Mouse (Mus musculus) thymus, postnatal 4 days (tissue): ENCODE measurements around the gene Lpgat1.
A peak's percentile ranks its signal among the peaks of the same experiment; 100 is the strongest.

Experiments used
- DNase-seq: peaks from one replicate; pipeline ENCODE4 v3.0.0; 2021

Gene Lpgat1

DNA sequence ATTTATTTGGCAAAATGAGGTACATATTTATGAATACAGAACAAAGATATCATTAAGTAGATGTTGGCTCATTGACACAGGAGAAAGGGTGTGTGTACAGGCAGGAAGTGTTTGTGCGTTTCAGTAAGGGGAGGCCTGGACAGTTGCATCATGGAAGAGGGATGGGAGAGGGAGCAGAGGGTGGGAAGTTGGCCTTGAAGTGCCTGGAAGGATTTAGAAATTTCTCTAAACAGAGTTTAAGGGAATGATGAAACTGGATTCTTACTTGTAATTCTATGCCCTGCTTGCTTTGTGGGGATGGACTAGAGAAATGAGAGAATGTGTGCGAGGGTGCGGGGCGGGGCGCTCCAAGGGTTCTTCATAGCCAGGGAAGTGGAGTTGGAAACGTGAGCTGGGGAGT is 20.2 kb downstream of the Lpgat1 start:
- DNase-seq, result no peak

DNA sequence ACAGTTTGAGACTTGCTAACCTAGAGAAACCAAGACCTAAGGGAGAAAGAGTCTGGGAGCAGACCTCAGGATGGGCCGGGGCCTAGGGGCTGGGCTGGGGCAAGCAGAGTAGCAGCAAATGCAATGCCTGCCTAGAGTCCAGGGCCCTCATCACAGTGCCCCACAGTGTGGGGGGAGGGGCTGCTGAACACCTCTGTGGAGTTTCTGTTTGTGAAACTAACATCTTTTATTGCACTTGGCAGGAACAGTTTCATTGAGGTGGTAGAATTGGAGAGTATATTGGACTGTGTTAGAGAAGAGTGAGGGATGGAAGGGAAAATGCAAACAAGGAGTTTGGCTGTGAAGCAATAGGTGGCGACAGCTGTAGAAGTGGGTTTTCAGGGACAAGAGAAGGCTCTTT is 21.1 kb downstream of the Lpgat1 start:
- no peak for DNase-seq

DNA sequence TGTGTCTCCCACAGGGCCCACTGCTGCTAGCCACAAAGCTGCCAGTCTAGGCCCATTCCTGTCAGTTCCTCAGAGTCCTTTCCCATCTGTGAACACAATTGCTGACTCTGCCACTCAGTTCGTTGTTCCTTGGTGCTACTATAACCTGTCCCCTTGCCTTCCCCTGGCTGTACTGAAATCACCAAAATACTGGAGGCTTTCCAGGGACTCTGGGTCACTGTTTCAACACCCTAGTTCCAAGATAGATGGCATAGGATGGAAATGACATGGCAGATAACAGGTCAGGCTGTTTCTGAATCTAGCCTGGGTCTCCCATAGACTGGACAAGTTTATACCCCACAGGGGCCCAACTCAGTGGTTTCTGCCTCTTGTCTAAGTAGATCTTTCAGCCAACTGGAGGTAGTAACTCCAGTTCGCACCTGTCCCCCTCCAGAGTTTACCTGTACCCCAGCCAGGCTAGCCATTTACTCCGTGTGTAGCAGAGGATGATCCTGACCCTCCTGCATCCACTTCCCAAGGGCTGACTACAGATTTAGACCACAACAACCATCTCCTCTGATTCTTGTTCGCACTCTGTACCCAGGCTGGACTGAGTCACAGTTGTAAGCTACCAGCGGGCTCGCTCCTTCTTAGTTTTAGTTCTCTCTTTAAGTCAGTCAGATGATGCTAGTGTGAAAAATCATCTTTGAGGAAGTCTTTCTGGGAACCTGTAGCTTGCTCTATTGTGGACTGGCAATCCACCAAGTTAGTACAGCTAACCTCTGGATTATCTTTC is 23.1 kb downstream of the Lpgat1 start:
- no peak for DNase-seq

DNA sequence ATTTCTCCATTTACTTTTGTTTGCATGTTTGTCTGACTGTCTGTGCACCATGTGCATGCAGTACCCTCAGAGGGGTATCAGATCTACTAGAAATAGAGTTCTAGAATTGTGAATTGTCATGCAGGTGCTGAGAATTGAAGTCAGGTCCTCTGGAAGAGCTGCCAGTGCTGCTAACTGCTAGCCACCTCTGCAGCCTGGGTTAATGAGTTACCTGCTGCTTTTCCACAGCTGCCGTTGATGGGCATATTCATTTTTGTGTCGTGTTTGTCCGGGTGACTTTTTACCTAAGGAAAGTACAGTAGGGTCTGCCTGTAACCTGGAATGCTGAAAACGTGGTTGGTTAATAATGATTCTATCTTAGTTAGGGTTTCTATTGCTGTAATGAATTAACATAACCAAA is 24.0 kb downstream of the Lpgat1 start:
- DNase-seq, result no peak

DNA sequence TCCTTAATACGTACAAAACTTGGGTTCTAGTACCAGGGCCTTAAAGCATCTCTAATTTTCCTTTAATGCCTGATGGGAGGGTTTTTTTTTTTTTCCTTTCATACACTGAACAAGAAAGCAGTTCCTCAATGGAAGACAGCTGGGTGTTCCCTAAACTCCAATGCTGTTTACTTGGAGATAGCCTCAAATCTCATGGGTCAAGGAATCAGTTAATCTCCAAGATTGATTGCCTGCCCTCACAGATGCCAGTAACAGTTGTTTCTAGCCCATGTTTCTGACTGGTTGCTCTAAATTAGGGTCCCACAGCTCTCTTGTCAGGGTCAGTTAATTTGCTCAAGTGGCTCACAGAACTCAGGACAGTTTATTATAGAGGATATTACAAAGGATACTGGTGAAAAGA is 30.8 kb downstream of the Lpgat1 start:
- no peak for DNase-seq

DNA sequence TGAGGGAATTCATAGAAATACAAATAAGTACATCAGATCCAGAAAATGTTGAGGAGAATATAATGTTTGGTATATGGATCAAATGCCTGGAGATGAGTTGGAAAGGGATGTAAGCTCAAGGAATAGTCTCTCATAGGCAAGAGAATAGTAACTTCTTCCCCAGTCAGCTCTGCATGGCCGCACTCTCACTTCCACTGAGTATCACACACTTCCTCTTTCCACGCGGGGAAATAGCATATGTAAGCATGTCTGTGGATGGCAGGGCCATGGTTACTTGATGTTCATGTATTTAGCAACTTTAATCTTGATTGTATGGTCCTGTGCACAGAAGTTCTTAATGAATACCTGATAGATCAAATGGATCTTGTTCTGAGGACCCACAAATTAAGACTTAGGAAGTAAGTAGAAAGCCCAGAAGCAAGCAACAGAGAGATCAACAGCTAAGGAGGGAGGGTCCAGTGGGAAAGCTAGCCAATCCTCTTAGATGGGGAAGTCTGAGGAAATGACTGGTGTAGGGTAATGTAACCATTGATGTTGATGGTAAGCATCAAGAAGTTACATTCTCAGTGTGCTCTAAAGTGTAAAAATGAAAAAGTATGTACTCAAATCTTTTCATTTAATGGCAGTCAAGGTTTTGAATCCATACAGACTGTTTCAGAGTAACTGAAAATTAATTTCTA is 39.0 kb downstream of the Lpgat1 start:
- no peak for DNase-seq

DNA sequence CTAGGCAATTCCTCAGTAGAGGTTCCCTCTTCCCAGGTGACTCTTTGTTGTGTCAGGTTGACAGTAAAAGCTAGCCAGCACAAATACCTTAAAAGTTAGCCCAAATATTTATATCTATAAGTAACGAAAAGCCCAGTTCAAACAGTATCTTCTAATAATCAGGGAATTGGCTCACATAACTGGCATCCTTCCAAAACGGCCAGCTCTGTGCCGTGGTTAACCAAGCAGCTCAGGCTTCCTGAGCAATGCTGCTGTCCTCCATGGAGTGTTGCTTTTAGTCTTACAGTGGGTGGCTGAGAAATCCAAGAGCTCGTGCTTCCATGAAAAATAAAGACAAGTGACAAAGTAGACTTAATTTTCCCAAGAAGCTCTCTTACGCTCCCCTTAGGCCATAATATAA is 56.5 kb downstream of the Lpgat1 start:
- no peak for DNase-seq

DNA sequence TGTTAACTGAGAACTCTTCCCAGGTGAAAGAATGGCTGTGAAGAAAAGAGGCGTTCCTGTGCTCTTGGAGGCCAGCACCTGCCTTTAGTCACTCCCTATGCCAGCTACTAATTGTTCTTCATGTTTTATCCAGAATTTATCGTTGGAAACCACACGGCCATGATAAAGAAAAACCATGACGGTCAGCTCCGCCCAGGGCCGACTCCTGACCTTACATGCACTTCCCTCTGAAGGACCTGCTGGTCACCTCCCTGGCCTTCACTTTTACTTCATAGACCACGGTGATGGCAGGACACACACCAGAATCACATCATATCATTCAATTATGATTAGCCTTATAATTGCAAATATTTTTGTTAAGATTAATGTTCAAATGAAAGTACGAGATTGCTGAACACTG is 57.5 kb downstream of the Lpgat1 start:
- no peak for DNase-seq

DNA sequence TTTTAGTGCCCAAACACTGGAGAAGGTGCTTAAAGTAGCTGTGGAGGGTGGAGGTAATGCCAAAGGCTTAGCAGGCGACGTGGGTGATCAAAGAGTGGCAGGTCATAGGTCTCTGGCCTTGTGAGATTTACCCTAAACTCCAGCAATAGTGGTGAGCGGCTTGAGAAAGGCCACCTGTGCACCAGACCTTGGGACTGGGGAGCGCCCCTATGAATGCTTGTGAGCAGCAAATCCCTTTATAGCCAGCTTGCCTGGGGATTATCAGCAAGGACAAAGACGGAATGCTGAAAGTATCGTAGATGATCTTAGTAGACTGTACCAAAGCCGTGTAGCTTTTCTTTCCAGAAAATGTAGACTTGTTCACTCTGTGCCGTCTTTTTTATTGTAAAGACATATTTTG is 59.9 kb downstream of the Lpgat1 start:
- DNase-seq, result no peak

DNA sequence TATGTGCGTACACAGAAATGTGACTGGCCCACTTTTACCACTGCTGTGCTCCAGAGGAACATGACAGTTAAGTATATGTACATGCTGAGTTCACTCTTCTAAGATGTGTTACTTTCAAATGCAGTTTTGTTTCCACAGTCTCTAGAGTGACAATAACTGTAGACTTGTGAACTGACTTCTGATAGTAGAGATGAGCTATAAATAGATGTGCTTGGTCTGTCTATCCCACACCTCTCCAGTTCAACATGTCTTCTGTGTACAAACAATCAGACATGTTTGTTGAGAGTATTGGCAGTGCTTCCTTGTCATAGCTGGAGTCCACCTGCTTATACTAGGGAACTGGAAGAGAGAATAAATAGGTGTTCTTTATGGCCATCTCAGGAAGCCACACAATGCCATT is 62.8 kb downstream of the Lpgat1 start:
- no peak for DNase-seq

DNA sequence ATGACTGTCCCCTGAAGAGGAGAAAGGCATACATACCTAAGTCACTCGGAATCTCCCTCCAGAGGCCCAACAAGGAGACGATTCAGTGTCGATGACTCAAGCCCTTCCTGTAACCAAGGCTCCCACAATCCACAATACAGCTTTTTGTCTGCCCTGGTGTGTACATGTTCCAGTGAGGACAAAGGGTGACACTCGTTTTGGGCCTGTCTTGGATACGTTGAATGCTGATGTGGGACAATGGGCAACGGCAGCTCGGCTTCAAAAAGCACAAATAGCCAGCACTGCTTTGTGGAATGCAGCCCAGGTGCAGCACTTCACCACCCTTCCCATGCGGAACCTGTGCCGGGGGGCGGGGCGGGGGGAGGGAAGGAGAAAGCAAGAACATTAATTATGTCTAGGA is 67.5 kb downstream of the Lpgat1 start:
- DNase-seq, result no peak

DNA sequence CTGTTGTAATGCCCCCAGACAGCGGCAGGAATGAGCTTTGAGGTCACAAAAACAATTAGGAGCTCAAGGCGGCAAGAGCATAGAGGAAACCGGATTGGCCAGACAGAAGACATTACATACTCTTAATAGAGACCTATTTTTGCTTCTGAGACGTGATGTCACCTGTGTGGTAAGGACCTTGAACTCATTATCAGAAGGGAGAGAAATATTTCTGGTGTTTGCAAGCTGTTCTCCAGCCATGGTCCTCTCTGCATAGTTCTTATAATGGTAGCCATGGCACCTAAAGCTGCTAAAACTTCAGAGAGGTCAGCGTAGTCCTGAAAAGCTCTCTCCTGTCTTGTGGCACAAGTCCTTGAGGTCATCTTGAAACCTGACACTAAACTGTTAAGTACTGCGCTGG is 68.6 kb downstream of the Lpgat1 start:
- no peak for DNase-seq

DNA sequence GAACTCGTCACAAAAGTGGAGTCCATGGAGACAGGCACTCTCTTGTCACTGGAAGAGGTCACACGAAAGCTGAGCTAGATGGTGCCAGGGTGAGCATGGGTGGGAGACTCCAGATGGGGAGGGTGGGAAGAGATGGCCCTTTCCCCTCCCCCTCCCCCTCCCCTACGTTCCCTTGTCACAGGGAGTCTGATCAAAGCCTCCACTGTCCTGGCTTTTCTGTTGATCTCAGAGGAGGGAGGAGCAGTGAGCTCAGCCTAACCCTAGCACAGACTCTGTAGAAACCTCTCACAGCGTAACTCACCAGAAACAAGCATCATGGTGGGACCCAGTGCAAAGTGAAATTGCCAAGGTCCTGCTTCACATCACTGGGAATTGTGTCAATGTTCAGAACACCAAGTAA is 69.7 kb downstream of the Lpgat1 start:
- no peak for DNase-seq

DNA sequence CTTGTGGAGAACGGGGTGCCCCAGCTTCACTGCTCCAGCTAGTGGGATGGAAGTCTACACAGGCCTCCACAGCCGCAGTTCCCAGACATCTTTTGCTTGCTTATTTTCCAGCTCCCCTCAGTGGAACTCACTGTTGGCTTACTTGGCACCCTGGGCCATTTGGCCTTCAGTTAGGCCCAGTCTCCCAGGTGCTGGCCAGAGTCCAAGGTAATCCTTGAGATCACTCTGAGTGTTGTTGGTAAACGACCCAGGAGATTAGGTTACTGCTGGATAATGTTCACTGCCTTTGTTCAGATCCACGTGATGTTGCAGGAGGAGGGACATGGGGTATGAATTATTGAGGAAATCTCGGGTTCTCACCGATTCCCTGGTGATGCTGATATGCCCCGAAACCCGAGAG is 75.4 kb downstream of the Lpgat1 start:
- DNase-seq, result no peak

DNA sequence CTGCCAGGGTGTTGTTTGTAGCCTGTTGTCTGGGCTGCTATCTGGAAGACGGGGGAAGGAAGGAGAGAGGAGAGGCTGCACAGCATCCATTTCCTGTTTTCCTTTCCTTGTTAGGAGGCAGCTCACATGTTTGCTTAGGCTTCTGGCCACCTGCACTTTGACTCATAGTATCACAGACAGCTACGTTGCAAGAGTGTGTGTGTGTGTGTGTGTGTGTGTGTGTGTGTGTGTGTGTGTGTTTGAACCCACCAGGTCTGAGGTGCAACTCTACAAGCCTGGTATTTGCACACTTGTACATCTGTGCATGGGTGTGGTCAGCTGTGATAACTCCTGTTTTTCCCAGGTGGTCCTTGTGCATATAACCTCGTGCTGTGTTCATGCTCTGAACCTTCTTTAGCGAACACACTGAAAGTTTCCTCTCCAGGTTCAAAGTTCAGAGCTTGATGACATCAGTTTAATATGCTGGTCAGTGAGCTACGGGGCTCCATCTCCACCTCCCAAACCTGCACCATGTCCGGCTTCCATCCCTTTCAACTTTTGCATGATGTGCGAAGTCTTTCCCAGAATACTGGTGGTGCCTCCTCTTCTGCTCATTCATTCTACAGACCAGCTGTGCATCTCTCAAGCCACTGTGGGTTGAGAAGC is 76.4 kb downstream of the Lpgat1 start:
- DNase-seq, result no peak

DNA sequence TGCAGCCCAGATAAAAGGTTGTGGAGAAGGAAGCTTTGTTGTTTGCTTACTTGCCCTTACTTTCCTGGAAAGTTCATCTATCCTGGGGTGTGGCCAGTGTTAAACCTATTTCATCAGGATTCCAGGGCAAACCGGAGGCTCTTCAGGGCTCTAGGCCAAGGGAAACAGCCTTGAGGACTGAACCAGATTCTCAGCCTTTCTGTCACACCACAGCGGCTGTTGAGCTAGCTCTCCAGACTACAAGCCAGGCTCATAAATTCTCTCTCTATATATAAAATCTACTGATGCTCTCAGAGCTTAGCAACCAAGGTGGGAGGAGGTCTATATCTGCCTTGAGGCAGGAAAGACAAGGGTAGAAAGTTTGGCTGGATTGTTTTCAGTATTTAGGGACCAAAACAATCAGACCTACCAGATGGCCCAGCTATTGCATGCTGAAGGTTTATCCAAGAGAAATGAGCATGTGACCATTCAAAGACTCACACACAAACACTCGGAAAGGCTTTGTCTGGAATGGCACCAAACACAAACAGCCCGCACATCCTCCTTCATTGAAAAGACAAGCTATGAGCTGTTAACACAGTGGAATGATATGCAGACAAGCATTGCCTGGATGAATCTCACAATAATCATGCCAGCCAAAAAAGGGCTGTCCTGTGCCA is 78.7 kb downstream of the Lpgat1 start:
- no peak for DNase-seq

DNA sequence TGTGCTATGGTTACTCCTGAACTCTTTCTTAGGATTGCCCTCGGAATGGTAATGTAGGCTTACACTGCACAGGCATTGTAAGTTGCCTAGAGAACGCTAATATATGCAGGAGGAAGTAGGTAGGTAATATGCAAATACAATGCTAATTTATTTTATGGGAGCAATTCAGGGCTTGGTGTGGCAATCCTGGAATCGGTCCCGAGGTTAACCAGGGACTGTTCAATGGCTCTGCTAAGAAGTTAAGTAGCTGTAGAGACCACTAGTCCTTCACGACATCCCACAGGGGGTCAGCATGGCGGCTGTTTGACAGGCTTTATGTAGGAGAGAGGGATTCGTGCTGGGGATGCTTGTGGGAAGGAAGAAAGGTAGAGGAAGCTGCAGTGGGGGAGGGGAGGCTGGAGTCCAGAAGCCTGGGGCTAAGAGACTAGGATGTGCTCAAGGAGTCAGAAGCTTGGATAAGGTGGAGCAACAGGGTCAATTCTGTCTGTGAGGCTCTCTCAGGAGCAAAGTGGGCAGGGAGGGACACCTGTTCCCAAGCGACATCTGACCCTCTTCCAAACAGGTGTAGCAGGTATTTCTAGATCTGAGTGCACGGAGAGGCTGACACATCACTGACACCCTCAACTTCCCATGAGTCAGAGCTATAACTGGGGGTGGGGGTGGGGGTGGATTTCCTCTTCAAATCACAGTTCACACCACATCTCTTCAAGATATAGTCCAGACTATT is 84.6 kb downstream of the Lpgat1 start:
- DNase-seq, result no peak

DNA sequence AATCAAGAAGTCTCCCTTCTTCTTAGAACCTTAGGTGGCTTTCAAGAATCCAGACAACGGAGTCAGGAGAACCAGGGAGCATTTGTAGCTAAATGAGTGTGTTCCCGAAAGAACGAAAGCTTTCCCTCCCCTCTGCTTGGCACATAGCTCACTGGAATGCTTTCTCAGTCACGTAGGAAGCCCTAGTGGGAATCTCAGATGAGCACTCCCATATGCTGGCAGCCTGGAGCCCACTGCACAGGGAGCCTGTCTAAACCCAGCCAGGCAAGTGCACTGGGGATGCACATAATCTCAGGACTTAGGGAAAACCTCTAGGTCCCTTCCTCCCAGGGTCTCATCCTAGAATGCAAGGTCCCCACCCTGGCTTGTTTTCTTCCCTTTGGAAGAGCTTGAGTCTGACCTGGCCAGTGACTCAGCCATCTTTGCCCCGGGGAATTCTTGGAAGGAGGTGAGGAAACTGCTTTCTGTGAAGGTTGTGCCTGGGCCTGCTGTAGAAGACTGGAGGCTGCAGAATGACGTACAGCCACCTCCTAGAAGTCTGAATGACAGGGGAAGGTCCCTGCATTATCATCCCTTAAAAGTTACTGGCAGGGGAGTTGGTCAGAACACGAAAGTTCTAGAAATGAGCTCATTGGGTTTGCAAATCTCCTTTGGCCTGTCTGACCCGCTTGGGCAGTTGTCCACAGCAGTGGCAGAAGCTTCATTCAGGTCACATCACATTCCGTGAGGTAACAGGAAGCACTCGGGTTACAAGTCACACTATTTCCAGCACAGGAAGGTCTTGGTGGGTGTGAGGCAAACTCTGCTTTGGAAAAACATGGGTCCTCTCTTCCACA is 85.4 kb downstream of the Lpgat1 start:
- DNase-seq, result no peak

DNA sequence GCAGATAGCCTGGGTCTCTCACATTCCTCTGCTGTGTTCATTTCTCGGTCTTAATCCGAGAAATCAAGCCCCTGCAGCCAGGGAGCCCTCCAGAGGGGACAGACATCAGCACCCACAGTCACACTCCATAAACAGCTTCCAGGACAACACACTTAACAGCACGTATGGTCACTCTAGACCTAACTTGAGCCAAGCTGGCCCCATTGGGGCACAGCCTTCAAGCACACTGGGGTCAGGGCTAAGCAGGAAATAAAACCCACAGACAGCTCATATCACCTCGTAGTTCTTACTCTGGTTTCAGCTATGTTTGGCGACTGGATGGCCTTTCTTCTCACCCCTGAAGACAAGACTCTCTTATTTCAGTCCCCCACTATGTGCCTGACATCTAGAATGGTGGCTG is 87.1 kb downstream of the Lpgat1 start:
- DNase-seq, result no peak

DNA sequence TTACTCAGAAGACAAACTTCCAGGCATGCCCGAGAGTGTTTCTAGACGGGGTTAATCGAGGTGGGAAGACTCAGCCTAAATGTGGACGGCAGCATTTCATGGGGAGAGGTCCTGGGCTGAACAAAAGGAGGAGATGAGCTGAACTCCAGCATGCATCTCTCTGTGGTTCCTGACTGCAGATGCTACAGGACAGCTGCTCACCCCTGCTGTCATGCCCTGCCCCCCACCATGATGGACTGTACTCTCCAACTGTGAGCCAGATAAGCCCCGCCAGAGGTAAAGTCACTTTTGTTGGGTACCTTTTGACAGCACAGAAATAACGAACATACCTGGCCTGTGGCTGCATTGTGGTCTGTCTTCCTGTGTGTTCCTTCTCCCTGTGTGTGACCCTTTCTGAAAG is 88.2 kb downstream of the Lpgat1 start:
- DNase-seq, result no peak

DNA sequence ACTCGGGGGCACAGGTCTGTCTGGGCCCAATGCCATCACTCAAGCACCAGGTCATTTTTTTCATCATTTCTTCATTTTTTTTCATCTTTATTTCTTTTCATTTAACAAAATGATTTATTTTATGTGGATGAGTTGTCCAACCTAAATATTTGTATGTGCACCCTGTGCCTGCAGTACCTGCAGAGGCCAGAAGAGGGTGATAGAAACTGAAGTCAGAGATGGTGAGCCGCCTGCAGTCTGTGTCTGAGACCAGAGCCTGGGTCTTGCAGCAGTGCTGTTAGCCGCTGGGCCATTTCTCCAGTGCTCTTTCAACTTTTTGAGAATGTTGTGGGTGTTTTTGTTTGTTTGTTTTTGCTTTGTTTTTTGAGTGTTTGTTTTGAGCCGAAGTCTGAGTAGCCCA is 89.1 kb downstream of the Lpgat1 start:
- peak; percentile 39 for DNase-seq

DNA sequence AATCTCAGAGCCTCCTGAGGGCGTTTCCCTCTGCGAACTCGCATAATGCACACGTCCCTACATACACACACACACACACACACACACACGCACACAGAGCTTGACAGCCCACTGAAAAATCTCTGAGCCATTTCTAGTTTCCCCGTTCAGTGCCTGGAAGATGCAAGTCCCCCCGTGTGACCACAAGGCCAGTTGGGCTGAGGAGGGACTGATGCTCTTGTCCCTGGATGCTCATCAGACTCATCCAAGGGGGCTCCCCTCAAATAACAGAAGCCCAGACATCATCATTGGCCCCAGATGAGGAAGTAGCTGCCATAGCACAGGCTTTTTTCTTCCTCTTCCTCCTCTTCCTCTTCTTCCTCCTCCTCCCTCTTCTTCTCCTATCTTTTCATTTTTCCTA is 90.3 kb downstream of the Lpgat1 start:
- no peak for DNase-seq
